Mouse (Mus musculus): ENCODE measurements around the gene Hdac4. TPM values are rescaled to one million over a fixed set of nuclear protein-coding genes. Genes with fewer than 3 reads are reported as not detected.

Hdac4 gene
- polyA plus RNA-seq, 1 experiment from 2014 or later: 31.2 TPM

DNA sequence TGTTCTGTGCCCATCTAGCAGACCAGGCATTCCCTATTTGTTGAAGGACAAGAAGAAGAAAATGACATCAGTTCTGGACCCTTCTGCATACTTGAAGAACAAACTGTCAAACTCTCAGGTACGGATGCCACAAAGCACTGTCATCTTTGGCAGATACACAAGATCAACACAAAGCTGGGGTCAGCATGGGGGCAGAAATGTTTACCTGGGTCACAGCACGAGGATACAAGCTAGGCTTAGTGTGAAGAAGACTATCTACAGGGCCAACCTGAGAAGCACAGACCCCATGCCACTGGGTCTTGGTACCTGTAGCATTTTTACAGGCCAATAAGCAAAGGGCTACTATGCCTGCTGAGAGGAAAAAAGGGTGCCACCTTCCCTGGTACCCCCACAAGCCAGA lies 107.7 kb downstream of the Hdac4 start:
- H3K27me3 ChIP-seq (replicated peaks): no peaks in the 10 kb centered on the region
- peaks cover 38% of the 10 kb centered on the region for H3K4me1 ChIP-seq
- H3K27ac ChIP-seq (replicated peaks): no peak overlapping the region
- WGBS: 87% methylated on average over 2 of the region's 2 CpGs
- no peaks in the 10 kb centered on the region for H3K9me3 ChIP-seq (replicated peaks)
- no peak overlapping the region for H3K4me3 ChIP-seq (replicated peaks)
- H3K4me2 ChIP-seq: no peak overlapping the region
- no peak overlapping the region for H3K9ac ChIP-seq (replicated peaks)
- H3K36me3 ChIP-seq: no peaks in the 10 kb centered on the region
- ATAC-seq (ENCODE audit: low FRiP score): no peak

DNA sequence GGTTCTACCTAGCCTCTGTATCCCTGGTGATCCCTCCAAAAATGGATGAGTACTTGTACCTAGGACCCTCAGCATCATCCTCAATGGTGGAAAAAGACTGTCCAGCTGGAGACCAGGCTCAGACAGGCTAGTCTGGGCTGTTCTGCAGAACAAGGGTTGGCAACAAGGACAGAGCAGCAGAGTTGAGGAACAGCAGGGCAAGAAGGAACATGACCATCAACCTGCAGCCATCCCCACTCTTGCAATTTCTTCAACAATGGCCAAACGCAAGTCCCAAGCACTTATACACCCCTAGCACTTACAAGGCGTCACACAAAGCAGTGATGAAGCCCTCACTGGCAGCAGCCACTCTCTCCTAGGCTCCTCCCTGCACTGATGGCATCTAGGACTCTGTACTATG lies 108.2 kb downstream of the Hdac4 start:
- H3K4me3 ChIP-seq (replicated peaks): no peak overlapping the region
- ATAC-seq (ENCODE audit: low FRiP score): no peak
- WGBS: 86% methylated on average over 2 of the region's 2 CpGs

DNA sequence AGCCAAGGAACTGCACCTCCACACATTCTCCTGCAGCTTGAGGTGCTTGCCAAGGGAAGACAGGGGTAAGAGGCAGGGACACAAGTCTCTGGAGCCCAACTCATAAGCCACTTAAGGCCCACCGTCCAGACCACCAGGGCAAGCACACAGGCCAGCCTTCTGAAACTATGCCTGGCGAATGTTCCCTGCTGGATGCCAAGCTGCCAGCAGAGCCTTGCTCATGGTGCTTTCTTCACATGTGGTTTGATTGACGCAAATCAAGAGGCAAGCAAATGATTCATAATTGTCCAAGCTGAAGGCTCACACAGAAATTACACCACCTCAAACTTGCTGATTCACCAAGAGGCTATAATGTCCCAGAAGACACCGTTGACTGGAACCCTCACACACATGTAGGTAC lies 108.7 kb downstream of the Hdac4 start:
- no peak for ATAC-seq (ENCODE audit: low FRiP score)
- Histone ChIP-seq H3K27me3 (replicated peaks) (no peaks in the 10 kb centered on the region), H3K4me2 (no peak overlapping the region), H3K9me3 (replicated peaks) (no peaks in the 10 kb centered on the region), H3K9ac (replicated peaks) (no peak overlapping the region), H3K27ac (replicated peaks) (peak overlapping the region; percentile 25; the same call in 1 of the 2 replicates), H3K4me1 (peaks cover 46% of the 10 kb centered on the region), H3K4me3 (replicated peaks) (no peak overlapping the region), H3K36me3 (no peaks in the 10 kb centered on the region)
- 80% methylated on average over 4 of the region's 4 CpGs for WGBS

More for the DNA sequence above, 108.2 kb downstream of the Hdac4 start:
- Histone ChIP-seq H3K36me3 (no peaks in the 10 kb centered on the region), H3K4me2 (no peak overlapping the region), H3K27ac (replicated peaks) (no peak overlapping the region), H3K4me1 (peaks cover 41% of the 10 kb centered on the region), H3K9me3 (replicated peaks) (no peaks in the 10 kb centered on the region), H3K27me3 (replicated peaks) (no peaks in the 10 kb centered on the region), H3K9ac (replicated peaks) (no peak overlapping the region)

DNA sequence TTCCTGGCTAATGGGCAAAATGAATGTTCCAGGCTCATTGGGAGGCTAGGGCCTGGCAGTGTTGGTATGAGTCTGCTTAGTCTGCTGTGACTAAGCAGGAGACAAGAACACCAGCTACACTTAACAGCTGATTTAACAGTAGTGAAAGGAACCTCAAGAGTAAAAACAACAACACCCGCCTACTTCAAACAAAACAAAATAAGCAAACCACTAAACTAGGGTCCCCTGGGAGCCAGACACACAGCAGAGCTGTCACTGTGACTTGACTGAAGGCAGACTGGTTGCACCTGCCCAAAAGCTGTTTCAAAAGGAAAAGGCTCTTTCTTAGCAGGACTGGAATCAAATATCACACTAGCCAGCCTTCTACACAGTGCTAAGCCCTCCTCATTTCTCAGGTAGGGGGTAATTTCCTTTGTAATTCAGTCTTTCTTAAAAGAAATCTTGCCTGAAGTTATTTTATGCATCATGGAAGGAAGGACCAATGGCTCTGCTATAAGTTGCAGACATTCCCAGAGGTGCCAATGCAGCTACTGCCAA lies 109.2 kb downstream of the Hdac4 start:
- WGBS: 24% methylated on average over 1 of the region's 1 CpGs
- Histone ChIP-seq H3K27me3 (replicated peaks) (no peaks in the 10 kb centered on the region), H3K4me1 (peaks cover 49% of the 10 kb centered on the region), H3K27ac (replicated peaks) (peak overlapping the region; percentile 25; the same call in 1 of the 2 replicates), H3K4me2 (no peak overlapping the region), H3K9me3 (replicated peaks) (no peaks in the 10 kb centered on the region), H3K4me3 (replicated peaks) (no peak overlapping the region), H3K36me3 (no peaks in the 10 kb centered on the region), H3K9ac (replicated peaks) (no peak overlapping the region)
- no peak for ATAC-seq (ENCODE audit: low FRiP score)

DNA sequence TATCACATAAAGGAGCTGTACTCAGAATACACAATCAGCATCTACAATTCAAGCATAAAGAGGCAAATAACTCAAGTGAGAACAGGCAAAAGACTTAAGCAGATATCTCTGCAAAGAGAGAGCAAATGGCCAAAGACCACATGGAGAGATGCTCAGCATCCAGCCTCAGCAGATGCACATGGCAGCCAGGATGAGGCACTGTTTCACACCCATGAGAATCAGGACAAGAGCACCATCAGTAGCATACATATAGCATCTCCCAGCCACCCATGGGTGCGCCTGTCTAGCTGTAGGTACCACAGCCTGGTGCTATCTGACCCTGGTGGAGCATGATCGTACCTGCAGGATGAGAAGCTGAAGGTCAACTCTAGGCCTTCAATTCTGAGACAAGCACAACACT lies 110.8 kb downstream of the Hdac4 start:
- no peak overlapping the region for H3K4me2 ChIP-seq
- H3K9ac ChIP-seq (replicated peaks): no peak overlapping the region
- H3K27me3 ChIP-seq (replicated peaks): no peaks in the 10 kb centered on the region
- H3K9me3 ChIP-seq (replicated peaks): no peaks in the 10 kb centered on the region
- peaks cover 41% of the 10 kb centered on the region for H3K4me1 ChIP-seq
- H3K4me3 ChIP-seq (replicated peaks): no peak overlapping the region
- no peaks in the 10 kb centered on the region for H3K36me3 ChIP-seq
- WGBS: 98% methylated on average over 2 of the region's 2 CpGs
- no peak for ATAC-seq (ENCODE audit: low FRiP score)
- H3K27ac ChIP-seq (replicated peaks): no peak overlapping the region

DNA sequence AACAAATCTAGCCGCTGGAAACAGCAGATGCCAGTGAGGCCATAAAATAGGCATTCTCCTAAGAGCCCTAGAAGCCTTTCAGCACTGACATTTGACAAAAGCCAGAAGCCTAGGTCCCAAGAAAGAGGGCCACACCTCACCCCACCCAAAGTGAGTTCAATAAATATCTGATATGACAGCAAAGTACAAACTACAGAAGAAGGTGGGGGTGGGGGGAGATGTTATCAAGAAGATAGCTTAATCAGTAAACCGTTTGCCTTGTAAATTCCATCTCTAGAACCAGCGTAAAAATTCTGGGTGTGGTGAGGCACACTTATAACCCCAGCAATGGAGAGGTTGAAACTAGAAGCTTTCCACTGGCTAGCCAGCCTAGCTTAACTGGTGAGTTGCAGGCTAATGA lies 111.5 kb downstream of the Hdac4 start:
- no peaks in the 10 kb centered on the region for H3K27me3 ChIP-seq (replicated peaks)
- 0 out of 2 replicates have a peak overlapping the region, but pooled peaks have one; percentile 28 for H3K27ac ChIP-seq (replicated peaks)
- H3K9me3 ChIP-seq (replicated peaks): no peaks in the 10 kb centered on the region
- no peak for ATAC-seq (ENCODE audit: low FRiP score)
- no peaks in the 10 kb centered on the region for H3K36me3 ChIP-seq
- H3K4me3 ChIP-seq (replicated peaks): no peak overlapping the region
- H3K4me1 ChIP-seq: peaks cover 41% of the 10 kb centered on the region
- no peak overlapping the region for H3K4me2 ChIP-seq
- WGBS: 45% methylated on average over 3 of the region's 3 CpGs
- no peak overlapping the region for H3K9ac ChIP-seq (replicated peaks)

DNA sequence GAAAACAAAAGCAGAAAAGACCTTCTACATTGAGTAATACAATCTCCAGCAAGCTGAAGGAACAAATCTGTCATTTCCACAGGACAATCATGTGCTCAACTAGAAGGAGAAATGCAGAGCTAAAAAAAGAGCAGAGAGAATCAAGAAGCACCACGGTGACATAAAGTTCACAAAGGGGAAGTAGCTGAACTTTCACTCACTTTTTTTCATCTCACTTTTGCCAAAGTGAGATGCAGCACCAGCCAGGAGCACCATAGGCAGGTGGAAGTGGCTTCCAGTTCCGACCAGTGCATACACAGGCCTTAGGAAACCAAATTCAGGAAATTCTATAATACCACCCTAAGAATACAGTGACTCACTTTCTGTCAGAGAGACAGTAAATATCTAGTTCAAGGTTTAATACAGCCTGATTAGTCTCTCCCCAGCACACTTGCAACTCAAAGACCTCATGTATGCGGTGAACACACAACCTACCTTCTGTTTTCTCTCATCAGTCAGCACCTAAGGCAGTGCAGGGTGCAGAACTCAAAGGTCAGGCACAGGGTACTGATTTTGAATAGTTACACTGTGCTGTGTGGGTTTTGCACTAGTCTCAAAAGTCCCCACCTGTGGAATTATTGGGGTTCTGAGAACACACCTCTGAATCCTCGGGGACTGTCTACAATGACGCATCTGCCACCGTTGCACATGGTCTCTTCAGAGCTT lies 112.5 kb downstream of the Hdac4 start:
- H3K9ac ChIP-seq (replicated peaks): no peak overlapping the region
- no peak overlapping the region for H3K4me3 ChIP-seq (replicated peaks)
- H3K36me3 ChIP-seq: no peaks in the 10 kb centered on the region
- no peaks in the 10 kb centered on the region for H3K27me3 ChIP-seq (replicated peaks)
- H3K4me2 ChIP-seq: no peak overlapping the region
- peaks cover 41% of the 10 kb centered on the region for H3K4me1 ChIP-seq
- WGBS: 73% methylated on average over 6 of the region's 6 CpGs
- H3K9me3 ChIP-seq (replicated peaks): no peaks in the 10 kb centered on the region
- no peak for ATAC-seq (ENCODE audit: low FRiP score)
- H3K27ac ChIP-seq (replicated peaks): 0 out of 2 replicates have a peak overlapping the region, but pooled peaks have one; percentile 5

DNA sequence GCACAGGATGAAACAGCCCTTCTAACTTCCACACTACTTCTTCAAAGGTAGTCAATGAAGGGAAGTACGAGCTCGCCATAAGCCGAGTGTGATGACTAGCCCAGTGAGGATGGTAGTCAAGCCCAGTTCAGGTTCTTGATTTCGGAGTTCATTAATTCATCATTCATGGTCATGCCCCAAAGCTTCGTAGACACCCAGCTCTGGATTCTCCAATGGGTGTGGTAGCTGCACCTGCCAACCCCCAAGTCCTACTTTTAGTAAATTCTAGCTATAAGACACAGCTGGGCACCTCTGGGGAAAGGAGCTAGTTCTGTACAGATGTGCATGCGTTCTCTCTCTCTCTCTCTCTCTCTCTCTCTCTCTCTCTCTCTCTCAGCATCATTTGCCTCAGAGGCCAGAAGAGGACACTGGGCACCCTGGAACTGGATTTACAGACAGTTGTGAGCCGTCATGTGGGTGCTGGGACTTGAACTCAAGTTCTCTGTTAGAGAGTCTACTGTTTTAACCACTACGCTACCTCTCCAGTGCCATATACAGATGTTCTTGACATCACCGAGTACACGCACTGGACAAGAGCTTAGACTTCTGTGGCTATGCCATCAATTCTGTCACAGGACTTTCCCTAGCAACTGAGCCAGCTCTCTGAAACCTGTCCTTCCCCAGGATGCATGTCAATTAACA lies 113.2 kb downstream of the Hdac4 start:
- H3K9ac ChIP-seq (replicated peaks): no peak overlapping the region
- H3K4me1 ChIP-seq: peaks cover 41% of the 10 kb centered on the region
- no peak overlapping the region for H3K27ac ChIP-seq (replicated peaks)
- no peak overlapping the region for H3K4me2 ChIP-seq
- 89% methylated on average over 10 of the region's 10 CpGs for WGBS
- H3K36me3 ChIP-seq: no peaks in the 10 kb centered on the region
- no peaks in the 10 kb centered on the region for H3K9me3 ChIP-seq (replicated peaks)
- no peak for ATAC-seq (ENCODE audit: low FRiP score)
- H3K4me3 ChIP-seq (replicated peaks): no peak overlapping the region
- H3K27me3 ChIP-seq (replicated peaks): no peaks in the 10 kb centered on the region

DNA sequence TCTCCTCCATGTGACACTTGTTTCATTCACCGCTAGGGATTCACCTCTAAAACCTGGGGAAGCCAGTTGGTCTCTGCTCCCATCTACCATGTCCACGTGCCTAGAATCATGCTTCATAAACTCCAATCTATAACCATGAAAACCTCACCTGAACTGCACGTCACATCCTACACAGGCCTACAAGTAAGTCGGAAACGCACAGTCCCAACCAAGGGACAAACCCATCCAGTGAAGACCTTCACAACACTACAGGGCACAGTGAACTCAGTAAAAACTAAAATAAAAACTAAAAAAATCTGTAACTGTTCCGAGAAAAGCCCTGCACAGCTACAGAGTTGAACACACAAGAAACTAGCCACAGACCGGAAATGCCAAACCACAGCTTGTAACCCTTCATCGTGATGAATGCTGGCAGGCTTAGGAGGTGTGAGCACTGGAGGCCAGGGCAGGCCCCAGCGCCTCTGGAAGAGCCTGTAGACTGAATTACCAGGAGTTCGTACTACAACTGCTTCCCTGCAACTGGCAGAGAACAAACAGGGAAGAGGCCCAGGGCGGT lies 115.4 kb downstream of the Hdac4 start:
- ATAC-seq (ENCODE audit: low FRiP score): no peak
- 90% methylated on average over 11 of the region's 11 CpGs for WGBS

DNA sequence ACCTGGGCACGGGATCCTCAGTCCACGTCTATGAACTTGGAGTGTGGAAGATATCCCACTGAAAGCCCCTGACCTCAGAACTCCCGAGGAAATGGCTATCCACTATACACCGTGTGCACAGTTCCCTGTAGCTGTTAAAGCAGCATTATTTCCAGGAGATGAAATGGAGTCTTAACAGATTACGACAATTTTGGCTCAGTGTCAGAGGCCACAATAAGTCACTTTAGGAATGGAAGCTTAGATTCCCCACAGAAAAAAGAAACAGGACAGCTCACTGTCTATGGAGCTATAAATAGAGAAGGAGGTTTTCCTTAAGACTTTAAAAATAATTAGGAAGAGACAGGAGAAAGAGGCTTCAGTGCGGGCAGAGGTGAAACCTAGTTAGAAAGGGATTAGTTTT lies 120.2 kb downstream of the Hdac4 start:
- Histone ChIP-seq H3K9me3 (replicated peaks) (no peaks in the 10 kb centered on the region), H3K4me2 (no peak overlapping the region), H3K9ac (replicated peaks) (no peak overlapping the region), H3K27me3 (replicated peaks) (no peaks in the 10 kb centered on the region), H3K4me1 (peaks cover 13% of the 10 kb centered on the region), H3K36me3 (no peaks in the 10 kb centered on the region), H3K27ac (replicated peaks) (0 out of 2 replicates have a peak overlapping the region, but pooled peaks have one; percentile 13), H3K4me3 (replicated peaks) (no peak overlapping the region)
- WGBS: 76% methylated on average over 6 of the region's 6 CpGs
- no peak for ATAC-seq (ENCODE audit: low FRiP score)

More for the DNA sequence above, 115.4 kb downstream of the Hdac4 start:
- H3K27ac ChIP-seq (replicated peaks): no peak overlapping the region
- H3K36me3 ChIP-seq: no peaks in the 10 kb centered on the region
- no peak overlapping the region for H3K4me2 ChIP-seq
- no peak overlapping the region for H3K9ac ChIP-seq (replicated peaks)
- no peak overlapping the region for H3K4me3 ChIP-seq (replicated peaks)
- peaks cover 37% of the 10 kb centered on the region for H3K4me1 ChIP-seq
- H3K9me3 ChIP-seq (replicated peaks): no peaks in the 10 kb centered on the region
- no peaks in the 10 kb centered on the region for H3K27me3 ChIP-seq (replicated peaks)

DNA sequence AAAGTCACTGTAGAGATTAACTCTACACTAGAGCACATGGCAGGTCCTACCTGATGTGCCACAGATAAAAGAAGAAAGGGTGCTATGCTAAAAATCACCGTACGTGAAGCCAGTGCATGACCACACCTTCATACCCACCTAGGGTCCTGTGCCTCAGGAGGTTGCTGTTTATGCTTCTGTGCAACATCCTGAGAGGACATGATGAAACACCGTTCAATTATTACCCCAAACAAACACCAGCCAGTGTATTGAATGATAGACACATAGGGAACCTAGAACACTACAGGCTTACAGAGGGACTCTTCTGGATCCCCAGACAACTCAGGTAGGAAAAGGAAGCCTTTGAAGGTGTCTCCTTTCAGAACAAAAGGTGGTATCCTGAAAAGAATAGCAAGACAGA lies 120.8 kb downstream of the Hdac4 start:
- Histone ChIP-seq H3K9me3 (replicated peaks) (no peaks in the 10 kb centered on the region), H3K27me3 (replicated peaks) (no peaks in the 10 kb centered on the region), H3K27ac (replicated peaks) (no peak overlapping the region), H3K36me3 (no peaks in the 10 kb centered on the region), H3K9ac (replicated peaks) (no peak overlapping the region), H3K4me2 (no peak overlapping the region), H3K4me3 (replicated peaks) (no peak overlapping the region), H3K4me1 (peaks cover 19% of the 10 kb centered on the region)
- 98% methylated on average over 3 of the region's 3 CpGs for WGBS
- ATAC-seq (ENCODE audit: low FRiP score): no peak
